Mouse (Mus musculus) heart, embryonic 13.5 days (tissue): ENCODE results near the gene Ifi214. TPM values are rescaled to one million over a fixed set of nuclear protein-coding genes. Genes with fewer than 3 reads are reported as not detected.
"Not testable (repeated sequence)": the region's sequence is repeated elsewhere in the genome, so short reads cannot be mapped to it uniquely, and the experiment has no call there.

Experiments
- ATAC-seq: fragments of 200-750 bp; cut with Nextera tagmentation; 2 replicates; pipeline ENCODE4 v1.8.0; 2017; ENCODE audit warnings: moderate TSS enrichment; ENCODE audit not compliant: insufficient number of reproducible peaks, low FRiP score, low TSS enrichment; ENCODE audit errors: extremely low read depth
- H3K27ac ChIP-seq: fragments of 300-500 bp; sonication (generic); replicated peaks from 2 replicates; pipeline ENCODE4 v1.5.1; 2015; ENCODE audit warnings: moderate library complexity, mild to moderate bottlenecking, inconsistent platforms
- H3K27me3 ChIP-seq: fragments of 300-500 bp; sonication (generic); replicated peaks from 2 replicates; pipeline ENCODE4 v1.6.1; 2015; ENCODE audit warnings: mild to moderate bottlenecking, inconsistent platforms
- H3K36me3 ChIP-seq: fragments of 300-500 bp; sonication (generic); 2 replicates; pipeline ENCODE4 v1.6.1; 2015; ENCODE audit warnings: mild to moderate bottlenecking, inconsistent platforms
- H3K4me1 ChIP-seq: fragments of 300-500 bp; sonication (generic); 2 replicates; pipeline ENCODE4 v1.6.1; 2015; ENCODE audit warnings: inconsistent platforms
- H3K4me2 ChIP-seq: fragments of 300-500 bp; sonication (generic); 2 replicates; pipeline ENCODE4 v1.6.1; 2015; ENCODE audit warnings: inconsistent platforms, mild to moderate bottlenecking, moderate library complexity
- H3K4me3 ChIP-seq: fragments of 300-500 bp; sonication (generic); 2 replicates; pipeline ENCODE4 v1.5.1; 2015; ENCODE audit warnings: moderate library complexity, mild to moderate bottlenecking, inconsistent platforms
- H3K9ac ChIP-seq: fragments of 300-500 bp; sonication (generic); 2 replicates; pipeline ENCODE4 v1.6.1; 2015; ENCODE audit warnings: inconsistent platforms, mild to moderate bottlenecking, moderate library complexity
- H3K9me3 ChIP-seq: fragments of 300-500 bp; sonication (generic); 2 replicates; pipeline ENCODE4 v1.6.1; 2016; ENCODE audit warnings: inconsistent platforms
- WGBS: fragments of 180-500 bp; shearing (Covaris S2); methylation state at CpG from one replicate; pipeline ENCODE4 v1.1.7; 2015; ENCODE audit warnings: mixed read lengths; 5-methylcytosine and 5-hydroxymethylcytosine counted together
- polyA plus RNA-seq: library from polyadenylated mRNA; unstranded; fragments of >200 nt; fragmentation: Nextera tagmentation; extraction: Ambion mirVana; gene quantifications from 2 replicates; pipeline ENCODE4 v1.2.1, GENCODE M21; 2015

The Ifi214 gene
- not detected in 2 replicates for polyA plus RNA-seq

GRCm38 (mm10) chr1:173535791-173536190 is at the start of gene Ifi214:
Ifi214 (minus strand) TSS chr1:173535957.
- not testable (repeated sequence) for H3K4me2 ChIP-seq, H3K4me3 ChIP-seq, H3K9ac ChIP-seq, ATAC-seq, H3K27me3 ChIP-seq, H3K27ac ChIP-seq, H3K9me3 ChIP-seq, H3K4me1 ChIP-seq, H3K36me3 ChIP-seq
- whole genome bisulfite sequencing, result 71% methylated on average over 3 of the region's 3 CpGs

GRCm38 (mm10) chr1:173579921-173580585 is 44.3 kb upstream of the Ifi214 start:
- Histone ChIP-seq H3K27ac (no peak overlapping the region), H3K4me1 (no peaks in the 10 kb centered on the region), H3K9me3 (peaks cover 56% of the 10 kb centered on the region), H3K9ac (no peak overlapping the region), H3K36me3 (no peaks in the 10 kb centered on the region), H3K4me3 (no peak overlapping the region), H3K27me3 (no peaks in the 10 kb centered on the region), H3K4me2 (no peak overlapping the region)
- 85% methylated on average over 26 of the region's 26 CpGs for WGBS
- no peak for ATAC-seq

GRCm38 (mm10) chr1:173579079-173579478 is 43.3 kb upstream of the Ifi214 start:
- Histone ChIP-seq H3K27ac (no peak overlapping the region), H3K4me2 (no peak overlapping the region), H3K9me3 (peaks cover 56% of the 10 kb centered on the region), H3K4me3 (no peak overlapping the region), H3K4me1 (no peaks in the 10 kb centered on the region), H3K9ac (no peak overlapping the region), H3K27me3 (no peaks in the 10 kb centered on the region), H3K36me3 (no peaks in the 10 kb centered on the region)
- no peak for ATAC-seq
- WGBS, result 81% methylated on average over 9 of the region's 9 CpGs

- not testable (repeated sequence) for H3K36me3 ChIP-seq, H3K4me3 ChIP-seq, H3K4me2 ChIP-seq, ATAC-seq, H3K9ac ChIP-seq, H3K9me3 ChIP-seq, H3K27ac ChIP-seq, H3K27me3 ChIP-seq, H3K4me1 ChIP-seq
- WGBS, result 59% methylated on average over 5 of the region's 5 CpGs
These were observed 14.8 kb upstream of the Ifi214 start for GRCm38 (mm10) chr1:173550491-173551050.

- not testable (repeated sequence) for H3K4me1 ChIP-seq, H3K36me3 ChIP-seq, H3K27me3 ChIP-seq, H3K9ac ChIP-seq, ATAC-seq, H3K9me3 ChIP-seq, H3K27ac ChIP-seq, H3K4me3 ChIP-seq, H3K4me2 ChIP-seq
- 74% methylated on average over 3 of the region's 3 CpGs for WGBS
These were observed 13.0 kb upstream of the Ifi214 start for GRCm38 (mm10) chr1:173548798-173549197.

- ATAC-seq, result no peak
- Histone ChIP-seq H3K9ac (no peak overlapping the region), H3K36me3 (no peaks in the 10 kb centered on the region), H3K9me3 (no peaks in the 10 kb centered on the region), H3K27me3 (no peaks in the 10 kb centered on the region), H3K27ac (no peak overlapping the region), H3K4me2 (no peak overlapping the region), H3K4me1 (no peaks in the 10 kb centered on the region), H3K4me3 (no peak overlapping the region)
These were observed 14.3 kb downstream of the Ifi214 start for GRCm38 (mm10) chr1:173521452-173521851.

GRCm38 (mm10) chr1:173510595-173510994 is 25.2 kb downstream of the Ifi214 start:
- not testable (repeated sequence) for H3K4me1 ChIP-seq, H3K27me3 ChIP-seq, H3K36me3 ChIP-seq, H3K9ac ChIP-seq, H3K4me3 ChIP-seq, H3K9me3 ChIP-seq, ATAC-seq, H3K4me2 ChIP-seq, H3K27ac ChIP-seq
- WGBS, result 98% methylated on average over 2 of the region's 2 CpGs

- ATAC-seq, H3K4me1 ChIP-seq, H3K36me3 ChIP-seq, H3K27ac ChIP-seq, H3K9me3 ChIP-seq, H3K4me3 ChIP-seq, H3K4me2 ChIP-seq, H3K9ac ChIP-seq, H3K27me3 ChIP-seq: not testable (repeated sequence)
These were observed 44.3 kb downstream of the Ifi214 start for GRCm38 (mm10) chr1:173491483-173491882.

- not testable (repeated sequence) for H3K4me2 ChIP-seq, H3K4me1 ChIP-seq, H3K4me3 ChIP-seq, H3K27ac ChIP-seq, H3K27me3 ChIP-seq, H3K9me3 ChIP-seq, ATAC-seq, H3K36me3 ChIP-seq, H3K9ac ChIP-seq
- 62% methylated on average over 3 of the region's 3 CpGs for WGBS
These were observed 44.8 kb downstream of the Ifi214 start, which contains the start of gene Ifi206 for GRCm38 (mm10) chr1:173490812-173491480. Ifi206 (minus strand) TSS chr1:173491041.

- not testable (repeated sequence) for H3K4me2 ChIP-seq, H3K9ac ChIP-seq, H3K36me3 ChIP-seq, H3K4me1 ChIP-seq, H3K9me3 ChIP-seq, H3K27ac ChIP-seq, H3K27me3 ChIP-seq, ATAC-seq, H3K4me3 ChIP-seq
- WGBS, result 73% methylated on average over 3 of the region's 3 CpGs
These were observed 54.6 kb downstream of the Ifi214 start for GRCm38 (mm10) chr1:173481182-173481574.

- H3K36me3 ChIP-seq, H3K9ac ChIP-seq, H3K4me3 ChIP-seq, H3K4me1 ChIP-seq, H3K9me3 ChIP-seq, H3K27me3 ChIP-seq, ATAC-seq, H3K4me2 ChIP-seq, H3K27ac ChIP-seq: not testable (repeated sequence)
- 70% methylated on average over 5 of the region's 5 CpGs for whole genome bisulfite sequencing
These were observed 55.2 kb downstream of the Ifi214 start for GRCm38 (mm10) chr1:173480399-173481181.
